Mouse (Mus musculus) megakaryocyte progenitor cell, adult 5-6 weeks (primary cell): ENCODE data around the gene Spata1. TPM values are rescaled to one million over a fixed set of nuclear protein-coding genes. Genes with fewer than 3 reads are reported as not detected.

Source experiments
- ATAC-seq: replicated peaks from 2 replicates; pipeline ENCODE4 v1.8.0; 2016; ENCODE audit warnings: mild to moderate bottlenecking, moderate TSS enrichment, inconsistent platforms; ENCODE audit not compliant: poor library complexity
- total RNA-seq, 2 experiments: library from RNA; stranded (forward) in 1 of 2; stranded (reverse) in 1 of 2; fragments of 157-497, 149-512 nt in 1 of 2; fragments of 200-1000 nt in 1 of 2; gene quantifications; 2 replicates each; pipeline versions ENCODE4 v1.2.3 to v1.2.4; 2015 to 2017

The Spata1 gene
- total RNA-seq, 2 experiments from 2014 or later = 9.1 to 13.6 TPM

DNA sequence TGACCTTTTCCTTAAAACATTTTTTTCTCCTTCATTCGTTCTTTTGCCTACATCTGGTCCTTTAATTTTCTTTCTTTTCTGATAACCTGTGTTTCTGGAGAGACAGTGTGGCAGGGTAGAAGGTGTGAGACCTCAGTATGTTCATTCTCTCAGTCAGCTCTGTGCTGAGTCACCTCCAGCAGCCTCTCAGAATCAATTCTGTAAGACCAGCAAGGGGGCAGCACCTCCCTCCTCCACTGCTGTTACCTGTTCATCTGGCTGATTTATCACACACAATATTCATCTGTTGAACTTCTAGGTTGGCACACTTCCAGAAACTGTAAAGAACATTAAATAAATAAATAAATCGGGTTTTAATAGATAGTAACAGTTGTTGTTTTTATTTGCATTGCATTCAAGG, 36.6 kb downstream of the Spata1 start:
- peak; percentile 72; the same call in 1 of the 2 replicates for ATAC-seq

DNA sequence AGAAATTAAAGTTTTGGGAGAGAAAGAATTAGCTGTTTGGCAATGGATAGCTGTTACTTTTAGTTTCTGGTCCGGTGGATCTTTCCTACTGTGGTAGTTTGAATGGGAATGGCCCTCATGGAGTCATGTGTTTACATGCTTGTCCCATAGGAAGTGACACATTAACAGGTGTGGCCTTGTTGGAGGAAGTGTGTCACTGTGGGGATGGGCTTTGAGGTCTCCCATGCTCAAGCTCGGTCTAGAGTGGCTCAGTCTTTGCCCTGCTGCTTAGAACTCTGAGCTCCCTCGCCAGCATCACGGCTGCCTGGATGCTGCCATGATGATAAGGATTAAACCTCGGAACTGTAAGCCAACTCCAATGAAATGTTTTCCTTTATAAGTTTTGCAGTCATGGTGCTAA, 48.2 kb downstream of the Spata1 start:
- peak; percentile 8; the same call in 1 of the 2 replicates for ATAC-seq

DNA sequence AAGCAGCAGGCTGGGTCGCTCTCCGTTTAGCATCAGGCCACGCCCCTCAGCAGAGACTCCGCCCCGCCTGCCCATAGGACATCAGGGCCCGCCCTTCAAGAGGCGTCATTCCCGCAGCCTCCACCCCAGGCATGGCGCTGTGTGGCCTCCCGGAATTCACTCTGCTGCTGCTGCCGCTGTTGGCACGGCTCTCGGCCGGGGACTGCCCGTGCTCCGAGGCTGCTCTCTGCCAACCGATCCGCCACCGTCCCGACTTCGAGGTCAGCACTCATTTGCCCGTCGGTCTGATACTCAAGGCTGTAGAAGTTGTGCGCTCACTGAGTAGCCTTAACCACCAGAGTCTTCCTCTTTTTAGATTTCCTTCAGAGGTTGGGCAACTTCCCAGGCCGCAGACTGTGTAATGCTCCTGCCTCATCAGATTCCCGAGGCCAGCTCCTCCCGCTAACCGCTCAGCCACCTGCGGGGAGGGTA, 49.1 kb downstream of the Spata1 start:
- ATAC-seq = peak; percentile 92

DNA sequence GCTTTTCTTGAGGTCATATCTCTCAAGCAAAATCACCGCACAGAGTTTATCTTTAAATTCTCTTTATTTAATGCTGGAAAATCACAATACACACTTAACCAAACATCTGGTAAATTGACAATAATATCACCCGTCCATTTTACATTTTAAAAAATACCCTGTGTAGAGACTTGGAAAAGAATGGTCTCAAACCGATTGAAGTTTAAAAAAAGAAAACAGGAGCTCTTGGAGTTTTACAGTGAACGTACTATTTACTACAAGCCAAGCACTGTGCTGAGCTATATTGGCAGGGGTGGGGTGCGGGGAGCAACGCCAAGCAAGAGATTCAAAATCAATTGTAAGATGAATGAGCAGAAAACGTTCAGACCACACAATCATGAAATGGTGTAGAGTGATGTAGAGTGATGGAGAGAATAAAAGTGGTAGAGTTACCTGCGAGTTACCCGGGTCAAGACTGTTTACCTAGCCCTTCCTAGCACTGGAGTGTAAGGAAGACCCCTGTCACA, 49.8 kb downstream of the Spata1 start, which contains the start of gene Ctbs:
Gene Ctbs (plus strand): TSS at position 51 of the 506 bp plus-strand sequence.
- no peak for ATAC-seq

DNA sequence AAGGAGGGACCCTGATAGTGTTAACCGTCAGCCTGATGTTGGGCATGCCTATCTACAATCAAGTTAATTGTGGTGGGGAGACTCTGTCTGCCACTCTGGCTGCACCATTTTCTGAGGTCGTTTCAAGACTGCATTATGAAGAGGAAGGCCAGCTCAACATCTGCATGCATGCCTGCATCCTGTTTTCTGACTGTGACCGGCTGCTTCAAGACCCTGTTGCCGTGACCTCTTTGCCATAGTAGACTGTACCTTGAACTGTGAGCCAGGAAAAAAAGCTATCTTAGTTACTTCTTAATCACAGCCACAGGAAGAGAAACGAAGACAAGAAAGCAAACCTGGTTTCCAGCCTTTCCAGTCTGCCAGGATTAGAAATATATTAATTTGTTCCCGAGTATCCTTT, 50.6 kb downstream of the Spata1 start:
- ATAC-seq = no peak

DNA sequence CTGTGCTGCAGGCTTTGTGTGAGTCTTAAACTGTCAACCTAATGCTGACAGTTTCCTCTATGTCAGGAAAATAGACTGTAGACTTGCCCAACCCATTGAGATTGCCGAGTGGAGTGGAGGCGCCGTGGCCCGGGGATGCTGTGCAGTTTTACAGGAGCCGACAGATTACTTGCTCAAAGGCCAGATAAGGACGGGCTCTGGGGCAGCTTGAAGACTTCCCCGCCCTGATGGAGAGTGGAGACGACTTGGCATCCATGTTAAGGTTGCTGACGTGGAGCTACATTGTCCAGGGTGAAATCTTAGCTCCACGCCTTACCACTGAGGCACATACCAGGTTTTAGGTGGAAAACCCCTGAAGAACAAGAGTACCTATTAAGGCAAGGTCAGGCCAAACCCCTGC, 51.2 kb downstream of the Spata1 start:
- ATAC-seq = no peak

DNA sequence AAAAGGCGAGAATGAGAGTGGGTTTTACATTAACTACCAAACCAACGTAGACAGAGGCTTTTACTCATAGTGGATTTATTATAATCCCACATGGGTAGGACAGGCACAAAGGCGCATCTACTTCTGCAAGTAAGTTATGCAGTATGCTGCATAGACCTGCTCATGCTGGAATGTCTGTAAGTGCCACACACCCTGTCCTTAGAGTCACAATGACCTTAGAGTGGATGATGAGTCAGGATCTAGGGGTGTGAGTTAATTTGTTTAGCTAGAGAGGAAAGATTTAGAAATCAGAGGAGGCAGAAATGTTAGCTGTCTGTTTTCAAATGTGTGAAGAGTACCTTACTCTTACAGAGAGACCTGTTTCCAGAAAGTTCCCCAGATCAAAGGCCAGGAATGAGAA, 52.0 kb downstream of the Spata1 start:
- ATAC-seq = no peak

DNA sequence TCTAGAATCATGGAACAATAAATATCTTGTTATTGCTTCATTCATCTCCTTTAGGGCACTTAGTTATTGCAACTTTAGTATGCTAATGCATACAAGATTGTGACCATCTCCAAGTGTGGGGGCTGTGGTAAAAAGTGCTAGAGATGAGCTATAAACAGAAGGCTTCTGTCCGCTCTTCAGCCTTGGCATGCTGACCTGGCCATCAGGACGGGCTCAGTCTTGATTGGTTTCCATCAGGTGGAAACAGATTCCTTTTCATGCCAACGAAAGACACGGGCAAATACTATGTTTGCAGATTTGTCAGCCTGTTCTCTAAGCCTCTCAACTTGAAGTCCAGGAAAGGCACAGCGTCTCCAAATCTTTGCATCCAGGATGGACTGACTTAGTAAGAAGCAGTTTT, 52.4 kb downstream of the Spata1 start:
- ATAC-seq = no peak

DNA sequence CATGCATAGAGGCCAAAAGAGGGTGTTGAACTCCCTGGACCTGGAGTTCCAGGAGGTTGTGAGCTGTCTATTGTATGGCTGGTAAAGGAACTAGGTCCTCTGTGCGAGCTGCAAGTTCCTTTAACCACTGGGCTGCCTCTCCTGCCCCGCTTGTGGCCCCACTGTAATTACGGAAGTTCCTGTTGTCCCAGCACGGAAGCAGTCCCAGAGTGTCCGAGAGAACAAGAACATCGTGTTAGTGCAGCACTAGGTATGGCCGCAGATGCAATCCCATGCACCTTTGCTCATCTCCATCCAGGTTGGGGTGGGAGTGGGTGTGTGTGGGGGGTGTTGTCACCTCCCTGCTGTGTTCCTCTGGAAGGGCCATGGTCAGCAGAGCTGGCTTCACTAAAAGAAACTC, 54.7 kb downstream of the Spata1 start:
- peak; percentile 67 for ATAC-seq

DNA sequence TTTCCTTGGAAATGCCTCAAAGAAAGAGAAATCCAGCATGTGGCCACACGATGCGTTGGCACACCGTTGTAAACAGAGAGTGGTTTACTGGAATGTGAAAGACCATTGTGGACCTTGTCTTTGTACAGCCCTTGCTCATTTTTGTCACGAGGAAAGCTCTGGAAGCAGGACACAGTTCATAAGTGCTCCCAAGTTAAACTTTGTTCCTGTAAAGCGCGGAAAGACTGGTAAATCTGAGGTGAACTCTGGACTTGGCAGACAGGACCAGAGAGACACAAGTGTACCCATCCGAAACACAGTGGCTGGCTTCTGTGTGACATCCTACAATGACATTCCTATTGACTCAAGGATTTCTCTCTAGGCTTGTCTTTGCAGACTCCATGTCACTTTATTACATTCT, 56.2 kb downstream of the Spata1 start:
- ATAC-seq = no peak

DNA sequence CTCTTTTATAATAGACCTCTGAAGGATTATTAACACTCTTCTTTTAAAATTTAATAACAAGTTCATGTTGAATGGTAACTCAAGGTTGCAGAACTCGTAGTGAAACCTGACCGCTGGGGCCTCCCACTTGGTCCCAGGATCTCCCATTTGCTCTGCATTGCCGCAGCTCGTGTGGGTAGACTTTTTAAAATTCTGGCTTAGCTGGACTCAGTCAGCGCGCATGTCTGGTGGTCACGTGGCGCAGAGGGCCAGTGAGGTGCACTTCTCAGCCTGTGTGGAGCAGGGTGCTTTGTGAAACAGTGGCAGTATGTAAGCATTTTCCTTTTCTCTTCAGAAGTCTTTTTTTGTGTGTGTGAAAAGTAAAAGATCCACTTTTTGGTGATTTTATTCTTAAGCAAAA, 56.6 kb downstream of the Spata1 start:
- no peak for ATAC-seq

DNA sequence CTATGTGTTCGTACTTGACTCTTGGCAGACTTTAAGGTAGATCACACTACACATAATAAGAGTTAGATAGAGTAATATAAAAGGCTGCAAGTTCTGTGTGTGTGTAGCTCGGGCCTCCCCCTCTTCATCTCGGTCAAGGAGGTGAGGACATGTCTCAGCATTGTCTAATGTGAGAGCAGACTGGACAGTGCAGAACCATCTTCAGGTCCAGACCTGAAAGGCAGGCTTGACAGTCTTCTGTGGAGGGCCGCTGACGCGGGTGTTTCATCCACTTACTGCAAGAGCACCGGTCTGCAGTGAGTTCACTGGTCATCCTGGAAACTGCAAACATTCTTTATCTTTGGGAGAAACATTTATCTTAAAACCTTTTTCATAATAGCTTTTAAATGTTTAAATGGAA, 57.1 kb downstream of the Spata1 start:
- ATAC-seq = no peak

DNA sequence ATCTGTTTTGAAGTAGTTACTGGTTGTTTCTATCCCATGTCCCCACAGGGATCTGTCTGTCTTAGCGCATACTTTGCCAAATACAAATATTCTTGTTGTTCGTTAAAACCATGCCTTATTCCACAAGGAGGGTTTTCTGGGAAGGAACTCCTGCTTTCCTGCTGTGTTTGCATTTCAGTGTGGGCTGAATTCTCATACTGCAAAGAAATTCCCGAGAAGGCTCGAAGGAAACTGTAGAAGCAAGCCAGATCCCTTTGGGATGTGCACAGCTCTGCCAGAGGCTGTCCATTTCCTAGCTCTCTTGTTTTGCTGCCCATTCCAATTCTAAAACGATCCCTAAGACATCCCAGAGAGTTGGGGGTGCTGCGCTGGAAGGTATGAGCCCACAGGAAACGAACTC, 59.1 kb downstream of the Spata1 start:
- ATAC-seq = no peak

DNA sequence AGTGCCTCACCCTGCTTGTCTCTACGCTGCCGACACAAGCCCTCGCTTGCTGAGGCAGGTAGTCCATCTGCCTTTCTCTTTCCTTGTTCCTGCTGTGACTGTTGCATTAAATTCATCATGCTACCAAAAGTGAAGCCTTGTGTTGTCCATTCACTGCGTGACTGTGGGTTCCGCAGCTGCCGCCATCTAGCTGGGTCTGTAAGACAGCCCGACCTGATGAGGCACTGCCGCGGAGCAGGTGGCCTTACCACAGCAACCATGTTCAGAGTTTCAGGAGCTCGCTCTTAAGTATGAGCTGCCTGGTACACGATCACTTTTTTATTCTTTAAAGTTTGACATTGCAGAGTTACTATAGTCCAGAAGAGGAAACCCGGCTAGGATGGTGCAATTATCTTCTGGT, 59.5 kb downstream of the Spata1 start:
- ATAC-seq = no peak

DNA sequence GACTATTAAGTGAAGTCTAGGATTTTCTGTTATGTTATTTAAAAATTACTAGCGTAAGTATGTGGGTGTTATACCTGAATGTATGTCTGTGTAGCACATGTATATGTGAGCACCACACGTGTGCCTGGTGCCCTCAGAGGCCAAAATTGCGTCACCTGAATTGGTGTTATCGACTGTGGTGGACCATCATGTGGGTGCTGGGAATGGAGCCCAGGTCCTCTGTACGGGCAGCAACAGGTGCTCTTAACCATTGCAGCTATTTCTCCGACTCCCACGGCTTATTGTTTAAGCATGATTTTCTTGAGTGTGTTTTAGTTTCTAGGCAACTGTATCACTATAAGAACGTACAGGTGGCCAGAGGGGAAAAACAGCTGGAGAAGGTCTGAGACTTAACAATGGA, 63.4 kb downstream of the Spata1 start:
- ATAC-seq = no peak

DNA sequence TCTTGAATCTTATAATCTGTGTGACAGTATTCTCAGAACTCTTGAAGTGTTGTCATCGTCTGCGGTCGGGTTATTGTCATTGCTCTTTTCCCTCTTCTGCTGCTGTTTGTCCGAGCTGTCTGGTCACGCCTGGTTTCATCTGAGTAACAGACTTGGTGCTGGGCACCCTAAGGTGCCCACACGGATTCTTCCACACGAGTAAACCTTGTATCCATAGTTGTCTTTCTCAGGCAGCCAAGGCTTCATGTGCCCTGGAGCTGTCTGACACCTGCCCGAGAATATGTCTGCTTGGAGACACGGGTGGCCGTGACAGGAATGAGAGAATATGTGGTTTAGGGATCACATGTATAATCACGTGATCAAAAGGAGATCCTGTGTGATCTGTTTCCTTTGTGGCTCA, 64.0 kb downstream of the Spata1 start:
- no peak for ATAC-seq

DNA sequence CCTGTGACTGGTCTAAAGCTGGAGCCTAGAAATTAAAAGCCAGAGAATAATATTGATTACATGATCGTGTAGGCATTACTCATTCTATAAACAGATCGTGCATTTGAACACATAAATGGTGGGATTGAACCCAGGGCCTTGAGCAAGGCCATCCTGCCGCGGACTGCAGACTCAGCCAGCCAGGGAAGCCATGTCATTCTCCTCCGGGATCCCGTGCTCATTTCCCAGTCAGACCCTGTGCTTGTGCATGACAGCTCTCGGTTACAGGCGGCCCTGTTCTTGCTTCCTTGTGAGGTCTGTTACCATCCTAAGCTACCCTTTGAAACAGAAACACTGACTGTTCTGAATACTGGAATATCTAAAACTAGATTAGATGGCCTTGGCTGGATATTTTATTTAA, 64.9 kb downstream of the Spata1 start:
- ATAC-seq = no peak

DNA sequence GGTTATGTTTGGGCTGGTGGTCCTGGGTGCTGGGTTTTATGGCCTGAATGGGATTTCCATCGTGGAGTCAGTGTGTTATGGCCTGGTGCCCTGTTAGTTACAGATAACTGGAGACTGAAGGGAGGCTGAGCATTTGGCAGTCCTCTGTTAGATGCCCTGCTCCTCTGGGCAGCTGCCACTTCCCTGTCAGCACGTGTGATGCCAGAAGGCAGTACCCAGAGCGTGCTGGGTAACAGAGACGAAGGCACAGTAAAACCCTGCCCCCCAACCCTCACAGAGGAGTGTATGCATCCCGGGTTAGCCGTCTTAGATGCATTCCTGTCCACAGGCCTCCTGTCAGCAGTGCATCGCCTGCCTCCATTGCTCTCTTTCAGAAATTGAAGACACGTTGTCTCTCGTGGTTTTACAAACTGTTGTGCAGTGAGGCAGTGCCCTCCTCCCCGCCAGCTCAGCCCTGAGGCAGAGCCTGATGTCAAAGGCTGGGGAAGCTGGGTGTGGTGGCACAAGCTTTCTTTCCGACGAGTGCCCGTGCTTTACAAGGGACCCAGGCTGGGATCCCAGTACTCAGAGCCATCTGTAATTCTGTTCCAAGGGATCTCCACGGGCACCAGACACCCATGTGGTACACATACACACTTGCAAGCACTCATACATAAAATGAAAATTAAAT, 65.7 kb downstream of the Spata1 start:
- ATAC-seq = no peak

DNA sequence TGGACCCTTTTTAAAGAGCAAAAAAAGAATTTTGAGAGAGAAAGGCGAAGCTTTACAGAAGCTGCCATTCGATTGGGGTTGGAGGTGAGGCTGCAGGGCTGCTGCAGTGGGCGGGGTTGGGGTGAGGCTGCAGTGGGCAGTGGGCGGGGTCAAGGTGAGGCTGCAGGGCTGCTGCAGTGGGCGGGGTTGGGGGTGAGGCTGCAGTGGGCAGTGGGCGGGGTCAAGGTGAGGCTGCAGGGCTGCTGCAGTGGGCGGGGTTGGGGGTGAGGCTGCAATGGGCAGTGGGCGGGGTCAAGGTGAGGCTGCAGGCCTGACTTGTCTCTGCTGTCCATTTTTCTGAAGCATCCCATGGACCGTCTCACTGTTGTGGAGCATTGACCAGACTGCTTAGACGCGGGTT, 66.5 kb downstream of the Spata1 start:
- peak; percentile 35; the same call in 1 of the 2 replicates for ATAC-seq

DNA sequence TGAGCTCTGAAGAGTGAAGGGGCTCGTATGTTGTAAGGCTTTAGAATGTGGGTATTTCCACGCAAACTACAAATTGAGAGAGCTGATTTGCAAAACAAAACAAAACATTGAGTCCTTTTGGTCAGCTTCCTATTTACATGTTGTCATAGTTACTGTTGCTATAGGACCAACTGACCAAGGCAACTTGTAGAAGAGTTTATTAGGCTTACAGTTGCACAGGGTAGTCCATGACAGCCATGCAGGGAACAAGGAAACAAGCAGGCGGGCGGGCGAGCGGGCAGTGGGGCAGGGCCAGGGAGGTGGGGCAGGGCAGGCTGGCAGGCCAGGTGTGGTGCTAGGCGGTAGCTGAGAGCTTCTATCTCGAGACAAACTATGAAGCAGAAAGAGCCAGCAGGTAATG, 73.1 kb downstream of the Spata1 start:
- no peak for ATAC-seq

DNA sequence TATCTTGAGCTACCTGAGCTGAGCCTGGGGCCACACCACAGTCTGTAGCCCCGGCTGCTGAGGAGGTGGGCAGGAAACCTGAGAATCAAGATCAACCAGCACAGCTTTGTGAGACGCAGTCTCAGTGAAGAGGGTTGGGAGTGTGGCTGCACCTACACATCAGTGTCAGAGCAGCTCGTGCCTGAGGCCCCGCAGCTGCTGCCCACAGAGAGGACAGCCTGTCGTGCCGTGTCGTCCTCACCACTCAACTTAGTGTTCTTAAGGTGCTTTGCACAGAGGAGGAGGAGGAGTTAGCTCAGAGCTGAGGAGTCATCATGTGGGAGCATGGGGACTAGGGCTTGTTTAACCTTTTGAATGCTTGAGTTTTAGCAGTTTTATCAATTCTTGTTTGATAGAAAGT, 73.7 kb downstream of the Spata1 start:
- ATAC-seq = no peak

DNA sequence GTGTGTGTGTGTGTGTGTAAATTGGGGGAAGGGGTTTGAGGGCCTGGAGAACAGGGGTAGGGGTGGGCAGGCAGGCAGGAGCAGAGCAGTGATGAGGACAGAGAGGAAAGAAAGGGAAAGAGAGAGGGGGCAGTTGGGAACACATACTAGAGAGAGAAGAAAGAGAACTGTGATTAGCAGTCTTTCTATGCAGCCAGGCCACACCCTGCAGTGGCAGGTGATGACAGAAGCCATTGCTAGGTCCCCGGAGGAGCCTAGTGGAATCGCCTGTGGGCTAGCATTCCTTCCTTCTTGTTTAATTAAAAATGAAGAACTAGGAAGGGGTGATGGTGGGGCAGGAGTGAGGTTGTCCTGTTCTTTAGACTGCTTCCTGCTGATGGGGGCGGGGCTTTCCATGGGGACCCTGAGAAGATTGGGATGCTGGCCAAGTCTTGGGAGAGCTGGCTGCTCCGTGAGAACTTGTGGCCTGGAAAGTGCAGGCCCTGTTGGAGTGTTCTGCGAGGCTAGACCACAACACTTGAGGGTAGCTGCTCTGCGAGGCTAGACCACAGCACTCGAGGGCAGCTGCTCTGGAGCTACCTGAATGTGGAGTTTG, 75.2 kb downstream of the Spata1 start:
- no peak for ATAC-seq

DNA sequence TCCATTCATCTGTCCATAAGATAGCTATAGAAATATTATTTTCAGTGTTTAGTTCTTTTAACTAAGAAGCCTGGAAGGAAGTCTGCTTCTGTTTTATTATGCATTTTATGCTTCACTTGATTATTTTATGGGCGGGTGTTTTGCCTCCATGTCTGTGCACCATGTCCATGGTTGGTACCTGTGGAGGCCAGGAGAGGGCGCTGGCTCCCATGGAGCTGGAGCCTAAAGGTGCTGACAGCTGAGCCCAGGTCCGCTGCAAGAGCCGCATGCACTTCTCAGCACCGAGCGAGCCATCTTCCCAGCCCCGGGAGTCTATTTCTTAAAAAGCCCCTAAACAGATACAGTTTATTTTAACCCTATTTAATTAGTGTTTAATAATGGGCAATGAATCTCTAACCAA, 75.8 kb downstream of the Spata1 start:
- ATAC-seq = peak; percentile 45; the same call in 1 of the 2 replicates
